Mouse (Mus musculus) liver, postnatal 0 days (tissue): ENCODE results near the gene Ezh1.

Source experiments
- CTCF ChIP-seq: sonication (generic); IDR thresholded peaks from 2 replicates; pipeline ENCODE4 v1.5.1; 2016; ENCODE audit warnings: antibody characterized with exemption, low read depth
- EP300 ChIP-seq: IDR thresholded peaks from 2 replicates; pipeline ENCODE4 v1.6.1; 2016; ENCODE audit warnings: antibody characterized with exemption, low read depth, mild to moderate bottlenecking

DNA sequence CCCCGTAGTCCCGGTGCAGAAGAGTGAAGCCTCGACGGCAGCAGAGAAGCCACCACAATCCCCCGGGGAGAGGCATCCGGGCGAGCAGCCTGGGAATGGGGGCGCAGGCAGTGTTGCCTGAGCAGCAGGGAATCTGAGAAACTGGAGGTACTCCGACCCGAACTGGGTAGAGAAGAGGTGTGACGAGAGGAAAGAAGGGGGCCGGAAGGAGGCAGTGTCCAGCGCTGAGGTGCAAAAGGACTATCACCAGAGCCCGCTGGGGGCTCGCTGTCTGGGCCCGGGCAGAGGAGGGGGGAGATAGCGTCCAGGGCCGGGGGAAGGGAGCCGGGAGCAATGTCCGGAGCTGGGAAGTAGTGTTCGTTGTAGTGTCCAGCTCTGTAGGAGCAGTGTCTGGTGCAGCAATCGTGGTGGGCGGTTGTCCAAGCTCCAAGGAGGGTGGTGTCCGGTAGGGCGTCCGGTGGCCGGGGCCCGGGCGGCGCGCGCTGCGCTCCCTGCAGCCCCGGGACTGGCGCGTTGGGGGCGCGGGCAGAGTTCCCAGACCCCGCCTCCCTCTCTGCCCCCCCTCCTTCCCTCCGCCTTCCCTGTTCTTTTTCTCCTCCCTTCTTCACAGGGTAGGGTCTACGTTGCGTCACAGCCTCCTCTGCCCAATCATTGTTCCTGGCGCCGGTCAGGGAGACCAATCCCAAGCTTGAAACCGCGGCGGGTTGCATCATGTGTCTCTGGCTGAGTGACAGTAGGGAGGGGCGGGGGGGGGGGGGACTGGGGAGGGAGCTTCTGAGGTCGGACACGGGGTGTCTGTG, 55.3 kb downstream of the Ezh1 start, which contains the start of gene Plekhh3:
- TF ChIP-seq EP300 = no peak
- TF ChIP-seq CTCF = peak; percentile 14; the same call in 1 of the 2 replicates
